Mouse (Mus musculus) thymus, postnatal 0 days (tissue): Measurements from ENCODE around the gene Ppp2r2c. TPM values are rescaled to one million over a fixed set of nuclear protein-coding genes. Genes with fewer than 3 reads are reported as not detected.

ENCODE experiments used
- DNase-seq: peaks from one replicate; pipeline ENCODE4 v3.0.0-alpha.2; 2015; ENCODE audit warnings: low spot score
- polyA plus RNA-seq: library from polyadenylated mRNA; unstranded; fragments of >200 nt; fragmentation: Nextera tagmentation; extraction: Ambion mirVana; gene quantifications from 2 replicates; pipeline ENCODE4 v1.2.1, GENCODE M21; 2015

Gene Ppp2r2c
- polyA plus RNA-seq, 1 experiment from 2014 or later = not detected

- no peak for DNase-seq
Measured at GRCm38 (mm10) chr5:36869578-36870236, 1.4 kb downstream of the Ppp2r2c start.

DNA sequence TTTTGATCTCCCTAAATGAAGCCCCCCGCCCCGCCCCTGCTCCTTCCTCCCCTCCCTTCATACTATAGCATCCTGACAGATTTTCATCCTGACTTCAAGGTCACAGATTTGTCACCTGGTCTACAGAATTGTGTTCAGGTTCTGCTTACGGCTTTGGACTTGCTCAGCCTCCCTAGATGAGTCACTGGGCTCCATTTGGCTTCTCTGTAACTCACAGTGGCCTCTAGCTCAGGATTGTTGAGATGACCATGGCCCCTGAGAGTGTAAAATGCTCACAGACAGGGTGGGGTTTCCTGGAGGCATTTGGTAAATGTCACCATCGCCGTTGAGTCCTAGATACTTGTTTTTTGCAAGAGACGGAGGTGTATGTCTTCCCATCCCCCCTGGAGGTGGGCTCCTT lies 2.6 kb downstream of the Ppp2r2c start:
- DNase-seq = no peak

DNA sequence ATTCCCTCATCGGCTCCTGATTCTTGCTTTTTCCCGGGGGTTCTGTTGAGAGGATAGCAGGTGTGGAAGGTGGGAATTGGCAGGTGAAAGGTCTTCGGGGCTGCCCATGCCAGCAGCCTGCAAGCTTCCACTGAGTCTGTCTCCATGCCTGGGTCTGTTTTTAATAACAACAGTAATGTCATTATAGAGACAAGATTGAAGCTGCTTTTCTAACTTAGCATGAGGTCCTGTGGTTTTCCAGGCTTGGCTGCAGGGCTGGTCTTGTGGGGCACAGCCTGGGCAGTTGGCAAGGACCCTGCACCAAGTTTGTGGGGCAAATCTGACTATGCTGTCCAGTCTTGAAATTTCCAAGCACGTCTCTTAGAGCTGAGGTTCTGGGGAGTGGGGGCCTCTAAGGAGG lies 7.6 kb downstream of the Ppp2r2c start:
- DNase-seq = no peak

DNA sequence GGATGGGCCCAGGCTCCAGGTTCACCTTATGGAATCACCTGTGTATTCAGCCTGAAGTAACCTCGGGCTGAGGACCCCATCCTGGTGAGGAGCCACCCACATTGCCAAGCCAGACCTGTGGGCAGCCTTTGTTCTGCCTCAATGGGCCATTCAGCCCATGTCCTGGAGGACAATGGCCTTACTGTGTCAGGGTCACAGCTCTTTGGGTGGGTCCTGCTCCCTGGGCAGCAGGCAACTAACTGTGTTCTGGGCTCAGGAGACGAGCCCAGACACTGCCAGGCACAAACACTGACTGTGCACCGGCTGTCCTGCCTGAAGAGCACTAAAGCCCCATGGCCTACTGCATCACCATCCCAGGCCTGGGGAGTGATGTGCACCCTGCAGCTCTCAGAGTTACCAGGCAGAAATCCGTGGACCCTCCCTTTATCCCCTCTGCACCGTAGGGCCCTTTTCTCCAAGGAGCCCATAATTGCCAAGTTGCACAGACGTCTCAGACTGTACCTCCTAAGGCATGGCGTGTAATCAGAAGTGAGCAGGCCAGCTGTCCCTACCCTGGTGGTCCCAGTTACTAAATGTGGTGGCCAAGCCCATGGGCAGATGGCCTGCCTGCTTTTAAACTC lies 8.6 kb downstream of the Ppp2r2c start:
- DNase-seq = no peak

DNA sequence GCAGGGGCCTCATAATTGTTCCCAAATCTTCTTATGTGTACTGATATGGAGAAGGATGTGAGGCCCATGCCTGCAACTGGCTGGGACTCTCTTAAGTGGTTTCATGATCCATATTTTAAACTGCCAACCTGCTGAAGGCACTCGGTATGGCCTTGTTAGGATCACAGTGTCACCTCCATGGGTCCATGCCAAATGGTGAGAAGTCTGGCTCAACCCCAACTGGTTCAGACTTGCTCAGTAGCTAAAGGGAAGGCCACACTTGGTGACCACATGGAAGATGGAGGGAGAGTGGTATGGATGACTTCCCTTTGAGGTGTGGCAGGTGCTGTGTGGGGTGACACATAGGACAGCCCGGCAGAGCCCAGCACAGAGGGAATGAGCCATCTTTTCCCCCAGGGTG lies 9.3 kb downstream of the Ppp2r2c start:
- DNase-seq = no peak

DNA sequence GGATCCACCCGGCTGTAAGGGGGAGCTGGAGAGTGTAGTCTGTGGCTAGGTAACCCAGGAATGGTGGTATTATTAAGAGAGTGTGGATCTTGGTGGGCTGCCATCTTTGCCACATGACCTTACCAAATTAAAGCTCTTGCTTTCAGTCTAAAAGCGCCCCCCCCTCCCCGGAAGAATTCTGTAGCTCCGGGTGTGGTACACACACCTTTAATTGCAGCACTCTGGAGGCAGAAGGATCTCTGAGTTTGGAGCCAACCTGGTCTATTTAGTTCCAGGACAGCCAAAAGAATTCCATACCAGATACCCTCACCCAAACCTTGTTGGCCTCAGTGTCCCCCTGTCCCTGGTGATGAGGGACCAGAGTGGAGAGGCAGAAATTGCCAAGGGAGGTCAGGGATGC lies 10.5 kb downstream of the Ppp2r2c start:
- no peak for DNase-seq

- DNase-seq = no peak
Measured at GRCm38 (mm10) chr5:36880622-36881021, 12.3 kb downstream of the Ppp2r2c start.

- no peak for DNase-seq
Measured at GRCm38 (mm10) chr5:36883516-36883915, 15.2 kb downstream of the Ppp2r2c start.

DNA sequence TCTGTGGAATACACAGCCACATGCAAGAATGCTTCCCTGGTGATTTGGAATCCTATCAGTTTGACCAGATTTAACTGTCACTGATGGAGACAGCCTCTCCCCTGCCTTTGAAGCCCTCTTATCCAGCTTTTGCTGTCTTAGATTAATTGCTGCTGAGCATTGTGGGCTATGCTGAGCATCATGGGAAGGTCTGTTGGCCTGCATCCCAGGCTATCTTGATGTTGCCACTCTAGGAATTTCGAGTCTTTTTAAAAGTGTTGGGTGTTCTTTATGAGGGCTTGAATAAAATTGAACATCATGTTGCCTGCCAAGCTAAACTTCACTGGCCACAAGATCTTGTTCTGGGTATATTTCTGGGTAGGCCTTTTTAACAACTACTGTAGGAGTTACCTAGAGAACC lies 16.8 kb downstream of the Ppp2r2c start:
- DNase-seq = no peak

DNA sequence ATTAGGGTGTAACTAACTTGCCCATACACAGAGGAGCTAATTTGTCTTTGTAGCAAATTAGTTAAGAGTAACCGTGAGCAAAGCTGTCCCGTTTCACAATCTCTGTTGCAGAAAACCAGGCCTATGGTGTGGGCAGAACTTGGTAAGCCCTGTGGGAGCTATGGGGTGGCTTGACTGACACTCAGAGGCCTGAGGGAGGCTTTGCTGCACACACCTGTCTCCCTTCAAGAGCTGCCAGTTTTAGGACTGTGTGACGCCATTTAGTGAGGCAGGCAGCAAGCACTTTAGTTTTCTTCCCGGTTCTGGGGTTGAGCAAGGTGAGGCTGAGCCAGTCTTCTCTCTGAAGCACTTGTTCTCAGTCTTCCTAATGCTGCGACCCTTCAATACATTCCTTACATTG lies 17.3 kb downstream of the Ppp2r2c start:
- no peak for DNase-seq

DNA sequence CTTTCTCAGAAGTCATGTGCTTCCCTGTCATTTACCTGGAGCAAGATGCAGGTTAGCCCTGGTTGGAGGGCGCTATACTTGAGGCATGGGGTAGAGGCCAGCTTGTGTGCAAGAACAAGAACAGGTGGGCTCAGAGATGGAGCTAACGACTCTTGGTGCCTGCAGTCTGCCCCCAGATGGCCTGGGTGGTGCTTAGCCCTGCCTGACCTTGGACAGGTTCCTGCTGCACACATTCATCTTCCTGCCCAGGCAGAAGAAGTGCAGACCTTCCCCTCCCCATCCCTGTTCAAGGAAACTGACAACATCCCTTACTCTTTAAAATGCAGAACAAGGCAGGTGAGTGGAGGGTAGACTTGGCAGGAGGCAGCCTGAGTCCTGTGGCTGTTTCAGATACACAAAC lies 18.0 kb downstream of the Ppp2r2c start:
- no peak for DNase-seq

DNA sequence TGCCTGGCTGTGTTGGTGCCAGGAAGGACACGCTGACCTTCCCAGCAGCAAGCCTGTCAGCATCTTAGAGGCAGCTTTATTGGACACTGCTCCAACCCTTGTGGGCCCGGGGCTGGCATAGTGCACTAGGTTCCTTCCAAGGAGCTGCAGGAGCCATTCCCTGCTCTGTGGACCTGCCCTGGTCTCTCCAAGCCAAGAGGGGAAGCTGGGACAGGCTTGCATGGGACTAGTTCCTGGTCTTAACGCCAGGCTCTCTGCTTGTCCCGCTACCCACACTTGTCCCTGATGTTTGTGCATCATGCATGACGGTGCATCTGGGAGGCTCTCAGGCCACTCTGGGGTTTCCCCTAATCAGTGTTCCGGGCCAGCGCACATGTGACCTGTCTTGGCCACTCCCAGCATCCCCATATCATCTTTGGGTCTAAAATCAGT lies 18.6 kb downstream of the Ppp2r2c start:
- no peak for DNase-seq

DNA sequence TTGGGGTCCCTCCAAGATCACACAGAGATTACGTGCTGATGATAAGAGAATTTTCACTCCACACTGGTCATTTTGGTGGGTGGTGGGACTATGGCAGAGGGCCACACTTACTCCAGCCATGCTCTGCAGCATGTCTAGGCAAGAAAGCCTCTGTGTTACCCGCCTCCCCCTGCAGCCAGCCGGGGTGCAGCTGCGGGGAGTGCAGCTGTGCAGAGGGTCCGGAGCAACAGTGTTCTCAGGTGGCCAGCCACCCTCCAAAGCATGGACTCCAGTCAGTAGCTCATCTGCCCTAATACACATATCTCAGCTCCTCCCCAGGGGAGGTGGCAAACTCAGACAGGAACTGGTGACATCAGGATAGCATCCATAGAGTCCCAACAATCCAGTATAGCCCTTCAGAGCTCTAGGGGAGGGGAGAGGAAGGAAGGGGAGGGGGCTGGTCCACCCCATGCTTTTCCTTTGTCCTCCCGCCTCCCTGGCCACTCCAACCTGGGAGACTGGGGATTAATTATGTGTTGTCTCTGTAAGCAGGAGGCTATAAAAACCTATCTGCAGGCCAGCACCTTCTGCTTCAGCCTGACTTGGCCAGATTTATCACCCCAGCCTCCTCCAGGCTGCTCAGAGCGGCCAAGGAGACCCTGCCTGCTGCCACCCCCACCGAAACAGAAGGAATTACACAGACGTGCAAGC lies 19.1 kb downstream of the Ppp2r2c start:
- no peak for DNase-seq

GRCm38 (mm10) chr5:36888501-36888900 lies 20.2 kb downstream of the Ppp2r2c start:
- no peak for DNase-seq

- DNase-seq = no peak
Measured at GRCm38 (mm10) chr5:36888911-36889310, 20.6 kb downstream of the Ppp2r2c start.

GRCm38 (mm10) chr5:36889380-36889886 lies 21.1 kb downstream of the Ppp2r2c start:
- no peak for DNase-seq

- DNase-seq = no peak
Measured at GRCm38 (mm10) chr5:36890794-36891193, 22.5 kb downstream of the Ppp2r2c start.

GRCm38 (mm10) chr5:36891793-36892470 lies 23.6 kb downstream of the Ppp2r2c start:
- no peak for DNase-seq

DNA sequence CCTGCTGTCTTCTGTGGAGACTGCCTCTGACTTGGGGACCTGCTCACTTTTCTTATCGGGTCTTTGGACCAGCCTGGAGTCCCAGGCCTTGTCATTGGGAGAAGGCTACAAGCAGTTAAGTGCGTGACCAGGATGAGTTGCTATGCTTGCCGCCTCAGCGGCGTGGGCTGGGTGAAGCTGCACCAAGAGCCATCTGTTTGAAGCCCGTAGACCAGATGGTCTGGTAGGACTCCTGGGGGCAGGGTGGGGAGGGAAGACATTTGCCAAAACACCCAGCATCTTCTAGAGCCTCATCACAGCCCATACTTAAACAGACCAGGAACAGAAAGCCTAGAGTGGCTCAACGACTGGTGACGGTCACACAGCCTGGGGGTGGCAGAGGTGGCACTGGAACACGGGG lies 24.9 kb downstream of the Ppp2r2c start:
- no peak for DNase-seq

DNA sequence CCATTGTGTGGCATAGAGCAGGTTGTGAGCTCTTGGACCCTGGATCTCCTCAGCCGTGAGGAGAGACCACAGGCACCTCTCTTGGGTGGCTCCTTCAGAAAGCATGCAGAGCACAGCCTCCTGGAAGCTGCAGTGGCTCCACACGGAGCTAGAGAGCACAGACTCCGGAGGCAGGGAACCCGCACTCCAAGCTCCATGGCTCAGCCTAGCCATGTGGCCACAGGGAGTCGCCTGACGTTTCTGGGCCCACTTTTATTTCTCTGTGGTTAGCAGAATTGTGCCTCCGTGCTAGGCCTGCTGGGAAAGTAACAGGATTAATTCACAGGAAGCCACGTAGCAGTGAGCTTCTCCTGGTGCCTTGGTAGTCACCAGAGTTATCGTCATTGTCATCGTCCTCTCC lies 25.8 kb downstream of the Ppp2r2c start:
- no peak for DNase-seq

DNA sequence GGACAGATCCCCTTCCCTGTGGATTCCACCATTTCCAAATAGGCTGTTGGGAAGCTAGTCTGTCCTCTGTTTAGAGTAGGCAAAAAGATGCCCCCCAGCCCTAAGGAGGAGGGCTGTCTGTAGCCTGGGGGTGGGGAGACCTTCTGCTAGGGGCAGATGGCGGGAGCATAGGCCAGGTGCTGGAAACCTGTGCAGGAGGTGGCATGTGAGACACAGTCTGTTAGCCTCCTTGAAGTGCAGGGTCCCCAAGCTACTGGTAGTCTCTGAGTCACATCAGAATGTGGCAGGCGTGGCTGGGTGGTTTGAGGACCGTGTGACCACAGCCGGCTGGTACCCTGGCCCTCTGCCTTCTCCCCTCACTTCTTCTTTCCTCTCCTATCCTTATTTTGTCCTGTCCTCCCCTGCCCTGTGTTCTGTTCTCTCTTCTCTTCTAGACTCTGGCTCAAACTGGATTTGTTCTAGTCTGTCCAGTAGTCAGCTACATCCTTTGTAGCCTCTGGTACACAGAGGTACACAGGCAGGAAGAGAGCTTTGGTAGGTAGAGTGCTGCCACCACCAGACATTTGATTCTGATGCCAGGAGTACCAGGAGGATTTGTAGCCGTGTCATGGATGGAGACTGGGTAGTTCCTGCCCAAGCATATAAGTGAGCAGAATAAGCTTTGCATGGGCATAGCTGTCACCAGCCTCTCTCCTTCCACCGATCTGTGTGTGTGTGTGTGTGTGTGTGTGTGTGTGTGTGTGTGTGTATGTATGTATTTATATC lies 26.5 kb downstream of the Ppp2r2c start:
- DNase-seq = no peak
